Mouse (Mus musculus): ENCODE data around the gene Top3a.

GRCm38 (mm10) chr11:60735191-60735590, 42.0 kb downstream of the Top3a start:
- TF ChIP-seq CTCF (conservative IDR thresholded peaks at IDR 0.05; ENCODE audit: low read length), result no peak
- TF ChIP-seq NANOG (IDR thresholded peaks at IDR 0.05; ENCODE audit: borderline replicate concordance, low read length), result no peak
- no peak for TF ChIP-seq POU5F1 (IDR thresholded peaks at IDR 0.05; ENCODE audit: borderline replicate concordance, low read length)

All from E14TG2a.4 (cell line).